Mouse (Mus musculus): ENCODE results near the gene Coa4. TPM values are rescaled to one million over a fixed set of nuclear protein-coding genes. Genes with fewer than 3 reads are reported as not detected.

The Coa4 gene
- polyA plus RNA-seq, 1 experiment from 2014 or later: 24.3 TPM

DNA sequence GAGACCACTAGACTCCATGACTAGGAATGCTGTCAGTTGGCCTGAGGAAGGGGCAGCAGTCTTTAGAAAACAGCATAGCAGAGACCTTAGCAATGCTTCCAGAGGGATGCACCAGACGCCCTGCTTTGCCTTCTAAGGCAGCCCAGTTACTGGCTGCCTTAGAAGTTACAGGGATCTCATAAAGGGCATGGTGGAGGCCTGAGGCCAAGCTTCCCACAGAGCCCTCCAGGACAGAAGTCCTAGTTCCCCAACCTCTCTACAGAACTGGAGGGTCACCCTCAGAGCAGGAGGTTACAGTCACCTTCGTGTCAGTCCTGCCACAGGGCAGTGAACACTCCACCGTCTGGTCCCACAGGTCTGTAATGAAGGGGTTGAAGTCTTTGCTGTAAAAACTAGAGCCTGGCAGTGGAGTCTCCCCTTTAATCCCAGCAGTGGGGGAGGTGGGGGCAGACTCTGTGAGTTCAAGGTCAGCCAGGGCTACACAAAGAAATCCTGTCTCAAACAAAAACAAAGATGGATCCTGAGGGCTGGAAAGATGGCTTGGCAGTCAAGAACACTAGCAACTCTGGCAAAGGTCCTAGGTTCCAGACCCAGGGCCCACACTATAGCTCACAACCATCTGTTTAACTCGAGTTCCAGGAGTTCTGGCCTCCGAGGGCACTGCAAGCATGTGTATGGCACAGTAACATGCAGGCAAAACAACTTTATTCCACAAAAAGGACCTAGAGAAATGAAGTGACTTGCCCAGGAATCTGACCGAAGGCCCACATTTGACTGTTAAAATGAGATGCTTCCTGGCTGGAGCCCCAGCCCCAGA is 35.6 kb upstream of the Coa4 start:
- H3K27me3 ChIP-seq (ENCODE audit: control insufficient read depth, insufficient read depth, low read length): no peaks in the 10 kb centered on the region
- H3K4me2 ChIP-seq (replicated peaks; ENCODE audit: low read depth, low read length): no peak overlapping the region
- no peak overlapping the region for H3K27ac ChIP-seq (ENCODE audit: low read length)
- no peak for ATAC-seq (ENCODE audit: insufficient number of reproducible peaks, insufficient read depth, low FRiP score, low read depth)
- H3K9me3 ChIP-seq (ENCODE audit: control insufficient read depth, low read depth, low read length): no peaks in the 10 kb centered on the region
- peaks cover 31% of the 10 kb centered on the region for H3K36me3 ChIP-seq (ENCODE audit: control insufficient read depth, insufficient read depth, low read length)
- no peak overlapping the region for H3K9ac ChIP-seq (replicated peaks; ENCODE audit: low read depth, low read length)
- WGBS: 64% methylated on average over 6 of the region's 6 CpGs
- no peak overlapping the region for H3K4me3 ChIP-seq (ENCODE audit: low read depth, low read length)
- H3K4me1 ChIP-seq (ENCODE audit: control insufficient read depth, insufficient read depth, low read length): peaks cover 7% of the 10 kb centered on the region

DNA sequence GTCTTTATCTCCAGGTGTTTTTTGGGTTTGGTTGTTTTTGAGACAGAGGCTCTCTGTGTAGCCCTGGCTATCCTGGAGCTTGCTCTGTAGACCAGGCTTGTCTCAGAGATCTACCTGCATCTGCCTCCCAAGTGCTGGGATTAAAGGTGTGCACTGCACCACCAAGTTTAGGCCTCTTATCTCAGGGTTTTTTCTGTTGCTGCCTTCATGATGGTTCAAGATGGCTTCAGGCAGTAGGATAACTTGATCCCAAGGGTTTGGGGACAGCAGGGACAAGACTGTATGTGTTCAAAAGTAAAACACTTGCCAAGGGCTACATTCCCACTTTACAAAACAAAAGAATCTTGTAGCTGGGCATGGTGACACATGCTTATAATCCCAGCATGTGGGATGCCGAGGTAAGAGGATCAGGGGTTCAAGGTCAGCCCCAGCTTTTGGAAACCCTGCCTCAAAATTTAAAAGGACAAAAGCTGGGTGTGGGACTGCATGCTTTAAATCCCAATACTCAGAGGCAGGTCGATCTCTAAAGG is 35.0 kb upstream of the Coa4 start:
- no peak for ATAC-seq (ENCODE audit: insufficient number of reproducible peaks, insufficient read depth, low FRiP score, low read depth)
- H3K9ac ChIP-seq (replicated peaks; ENCODE audit: low read depth, low read length): no peak overlapping the region
- H3K27me3 ChIP-seq (ENCODE audit: control insufficient read depth, insufficient read depth, low read length): no peaks in the 10 kb centered on the region
- H3K27ac ChIP-seq (ENCODE audit: low read length): no peak overlapping the region
- 50% methylated on average over 2 of the region's 2 CpGs for WGBS
- no peak overlapping the region for H3K4me2 ChIP-seq (replicated peaks; ENCODE audit: low read depth, low read length)
- H3K4me1 ChIP-seq (ENCODE audit: control insufficient read depth, insufficient read depth, low read length): peaks cover under 1% of the 10 kb centered on the region; the same call in 1 of the 2 replicates
- H3K36me3 ChIP-seq (ENCODE audit: control insufficient read depth, insufficient read depth, low read length): peaks cover 28% of the 10 kb centered on the region
- no peaks in the 10 kb centered on the region for H3K9me3 ChIP-seq (ENCODE audit: control insufficient read depth, low read depth, low read length)
- no peak overlapping the region for H3K4me3 ChIP-seq (ENCODE audit: low read depth, low read length)

GRCm38 (mm10) chr7:100502374-100502922 is 34.4 kb upstream of the Coa4 start:
- Histone ChIP-seq H3K4me1 (ENCODE audit: control insufficient read depth, insufficient read depth, low read length) (no peaks in the 10 kb centered on the region), H3K4me2 (replicated peaks; ENCODE audit: low read depth, low read length) (no peak overlapping the region), H3K9me3 (ENCODE audit: control insufficient read depth, low read depth, low read length) (no peaks in the 10 kb centered on the region), H3K36me3 (ENCODE audit: control insufficient read depth, insufficient read depth, low read length) (peaks cover 23% of the 10 kb centered on the region), H3K9ac (replicated peaks; ENCODE audit: low read depth, low read length) (no peak overlapping the region), H3K27me3 (ENCODE audit: control insufficient read depth, insufficient read depth, low read length) (no peaks in the 10 kb centered on the region), H3K4me3 (ENCODE audit: low read depth, low read length) (no peak overlapping the region), H3K27ac (ENCODE audit: low read length) (no peak overlapping the region)
- no peak for ATAC-seq (ENCODE audit: insufficient number of reproducible peaks, insufficient read depth, low FRiP score, low read depth)
- 72% methylated on average over 7 of the region's 7 CpGs for WGBS

- Histone ChIP-seq H3K4me2 (replicated peaks; ENCODE audit: low read depth, low read length) (no peak overlapping the region), H3K9me3 (ENCODE audit: control insufficient read depth, low read depth, low read length) (no peaks in the 10 kb centered on the region), H3K4me3 (ENCODE audit: low read depth, low read length) (no peak overlapping the region), H3K9ac (replicated peaks; ENCODE audit: low read depth, low read length) (no peak overlapping the region), H3K4me1 (ENCODE audit: control insufficient read depth, insufficient read depth, low read length) (no peaks in the 10 kb centered on the region), H3K36me3 (ENCODE audit: control insufficient read depth, insufficient read depth, low read length) (peaks cover 18% of the 10 kb centered on the region), H3K27ac (ENCODE audit: low read length) (no peak overlapping the region), H3K27me3 (ENCODE audit: control insufficient read depth, insufficient read depth, low read length) (no peaks in the 10 kb centered on the region)
- ATAC-seq (ENCODE audit: insufficient number of reproducible peaks, insufficient read depth, low FRiP score, low read depth): no peak
- 82% methylated on average over 5 of the region's 5 CpGs for WGBS
Observed at GRCm38 (mm10) chr7:100503076-100503475, 33.8 kb upstream of the Coa4 start.

DNA sequence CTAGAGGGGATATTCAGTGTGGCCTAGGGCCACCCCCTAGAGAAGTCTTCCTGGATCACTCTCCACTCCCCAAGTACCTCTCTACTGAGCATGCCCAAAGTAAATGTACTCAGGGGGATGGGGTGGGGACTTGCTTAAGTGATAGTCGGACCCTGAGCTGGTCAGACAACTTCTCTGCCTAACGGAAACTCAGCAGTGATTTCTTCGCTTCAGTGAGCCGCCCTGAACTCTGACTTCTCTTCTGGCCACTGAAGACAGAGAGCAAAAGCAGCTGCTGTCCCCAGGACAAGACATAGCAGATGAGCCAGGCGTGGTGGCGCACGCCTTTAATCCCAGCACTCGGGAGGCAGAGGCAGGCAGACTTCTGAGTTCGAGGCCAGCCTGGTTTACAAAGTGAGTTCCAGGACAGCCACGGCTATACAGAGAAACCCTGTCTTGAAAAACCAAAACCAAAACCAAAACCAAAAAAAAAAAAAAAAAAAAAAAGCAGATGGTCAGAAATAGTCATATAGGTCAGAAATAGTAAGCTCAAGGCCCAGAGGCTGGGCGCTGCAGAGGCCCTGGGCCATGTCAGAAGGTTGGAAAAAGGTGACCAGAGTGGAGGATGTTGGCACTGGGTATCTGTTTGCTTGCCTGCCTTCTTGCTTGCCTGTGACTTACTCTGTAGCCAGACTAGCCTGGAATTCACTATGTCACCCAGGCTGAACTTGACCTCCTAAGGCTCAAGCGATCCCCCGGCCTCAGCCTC is 32.0 kb upstream of the Coa4 start:
- H3K27me3 ChIP-seq (ENCODE audit: control insufficient read depth, insufficient read depth, low read length): no peaks in the 10 kb centered on the region
- no peak overlapping the region for H3K27ac ChIP-seq (ENCODE audit: low read length)
- no peak overlapping the region for H3K4me2 ChIP-seq (replicated peaks; ENCODE audit: low read depth, low read length)
- H3K36me3 ChIP-seq (ENCODE audit: control insufficient read depth, insufficient read depth, low read length): 0 out of 2 replicates have a peak, but pooled peaks cover under 1% of the 10 kb centered on the region
- no peaks in the 10 kb centered on the region for H3K9me3 ChIP-seq (ENCODE audit: control insufficient read depth, low read depth, low read length)
- no peak overlapping the region for H3K9ac ChIP-seq (replicated peaks; ENCODE audit: low read depth, low read length)
- 78% methylated on average over 13 of the region's 13 CpGs for WGBS
- no peak overlapping the region for H3K4me3 ChIP-seq (ENCODE audit: low read depth, low read length)
- H3K4me1 ChIP-seq (ENCODE audit: control insufficient read depth, insufficient read depth, low read length): no peaks in the 10 kb centered on the region
- ATAC-seq (ENCODE audit: insufficient number of reproducible peaks, insufficient read depth, low FRiP score, low read depth): no peak

DNA sequence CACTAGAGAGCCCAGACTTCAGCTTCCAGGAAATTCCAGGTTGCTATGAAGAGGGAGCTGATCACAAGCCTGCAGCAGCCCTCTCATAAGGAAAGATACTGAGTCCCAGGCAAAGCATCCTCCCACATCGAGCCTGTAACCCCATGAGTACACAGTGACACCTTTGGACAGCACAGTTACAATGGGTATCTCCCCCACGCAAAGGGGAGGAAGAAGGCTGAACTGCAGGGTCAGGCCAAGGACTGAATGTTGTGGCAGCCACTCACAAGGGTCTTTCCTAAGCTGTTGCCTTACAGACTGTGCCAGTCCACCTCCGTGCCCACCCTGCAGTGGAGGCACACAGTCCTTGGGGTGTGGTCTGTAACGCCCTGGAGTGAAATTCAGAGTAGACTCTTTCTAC is 30.4 kb upstream of the Coa4 start:
- no peak overlapping the region for H3K4me3 ChIP-seq (ENCODE audit: low read depth, low read length)
- ATAC-seq (ENCODE audit: insufficient number of reproducible peaks, insufficient read depth, low FRiP score, low read depth): no peak
- no peaks in the 10 kb centered on the region for H3K9me3 ChIP-seq (ENCODE audit: control insufficient read depth, low read depth, low read length)
- H3K4me2 ChIP-seq (replicated peaks; ENCODE audit: low read depth, low read length): no peak overlapping the region
- 71% methylated on average over 4 of the region's 4 CpGs for WGBS
- no peaks in the 10 kb centered on the region for H3K4me1 ChIP-seq (ENCODE audit: control insufficient read depth, insufficient read depth, low read length)
- no peaks in the 10 kb centered on the region for H3K36me3 ChIP-seq (ENCODE audit: control insufficient read depth, insufficient read depth, low read length)
- no peaks in the 10 kb centered on the region for H3K27me3 ChIP-seq (ENCODE audit: control insufficient read depth, insufficient read depth, low read length)
- no peak overlapping the region for H3K9ac ChIP-seq (replicated peaks; ENCODE audit: low read depth, low read length)
- H3K27ac ChIP-seq (ENCODE audit: low read length): no peak overlapping the region

- Histone ChIP-seq H3K9me3 (ENCODE audit: control insufficient read depth, low read depth, low read length) (no peaks in the 10 kb centered on the region), H3K4me1 (ENCODE audit: control insufficient read depth, insufficient read depth, low read length) (no peaks in the 10 kb centered on the region), H3K27ac (ENCODE audit: low read length) (no peak overlapping the region), H3K4me2 (replicated peaks; ENCODE audit: low read depth, low read length) (no peak overlapping the region), H3K36me3 (ENCODE audit: control insufficient read depth, insufficient read depth, low read length) (no peaks in the 10 kb centered on the region), H3K9ac (replicated peaks; ENCODE audit: low read depth, low read length) (no peak overlapping the region), H3K27me3 (ENCODE audit: control insufficient read depth, insufficient read depth, low read length) (no peaks in the 10 kb centered on the region), H3K4me3 (ENCODE audit: low read depth, low read length) (no peak overlapping the region)
- ATAC-seq (ENCODE audit: insufficient number of reproducible peaks, insufficient read depth, low FRiP score, low read depth): no peak
- 51% methylated on average over 3 of the region's 3 CpGs for WGBS
Observed at GRCm38 (mm10) chr7:100508670-100509069, 28.2 kb upstream of the Coa4 start.

- H3K4me3 ChIP-seq (ENCODE audit: low read depth, low read length): no peak overlapping the region
- H3K27ac ChIP-seq (ENCODE audit: low read length): no peak overlapping the region
- H3K9me3 ChIP-seq (ENCODE audit: control insufficient read depth, low read depth, low read length): no peaks in the 10 kb centered on the region
- H3K9ac ChIP-seq (replicated peaks; ENCODE audit: low read depth, low read length): no peak overlapping the region
- no peaks in the 10 kb centered on the region for H3K4me1 ChIP-seq (ENCODE audit: control insufficient read depth, insufficient read depth, low read length)
- H3K36me3 ChIP-seq (ENCODE audit: control insufficient read depth, insufficient read depth, low read length): no peaks in the 10 kb centered on the region
- no peak overlapping the region for H3K4me2 ChIP-seq (replicated peaks; ENCODE audit: low read depth, low read length)
- ATAC-seq (ENCODE audit: insufficient number of reproducible peaks, insufficient read depth, low FRiP score, low read depth): no peak
- 76% methylated on average over 8 of the region's 8 CpGs for WGBS
- H3K27me3 ChIP-seq (ENCODE audit: control insufficient read depth, insufficient read depth, low read length): no peaks in the 10 kb centered on the region
Observed at GRCm38 (mm10) chr7:100511602-100512001, 25.3 kb upstream of the Coa4 start.

All from stomach, embryonic 14.5 days (tissue).